Mouse (Mus musculus) liver, adult 2 months (tissue): Measurements from ENCODE around the gene Olfr750. TPM values are rescaled to one million over a fixed set of nuclear protein-coding genes. Genes with fewer than 3 reads are reported as not detected.
A peak's percentile ranks its signal among the peaks of the same experiment; 100 is the strongest.

Experiments
- DNase-seq: peaks from one replicate; pipeline ENCODE4 v3.0.0-alpha.2; 2011; ENCODE audit warnings: low read depth, low spot score; ENCODE audit errors: extremely low read depth
- H3K27ac ChIP-seq: fragments of 200-500 bp; replicated peaks from 2 replicates; pipeline ENCODE4 v1.5.1; 2012; ENCODE audit warnings: low read depth, mild to moderate bottlenecking, control low read depth, inconsistent platforms, low read length; ENCODE audit not compliant: insufficient read depth
- H3K27me3 ChIP-seq: fragments of 200-500 bp; 2 replicates; pipeline ENCODE4 v1.6.1; 2012; ENCODE audit warnings: mild to moderate bottlenecking, moderate library complexity, low read length, inconsistent platforms; ENCODE audit not compliant: control insufficient read depth, insufficient read depth
- H3K36me3 ChIP-seq: fragments of 200-500 bp; 2 replicates; pipeline ENCODE4 v1.6.1; 2012; ENCODE audit warnings: low read length, inconsistent platforms; ENCODE audit not compliant: control insufficient read depth, insufficient read depth
- H3K4me1 ChIP-seq: fragments of 200-500 bp; 2 replicates; pipeline ENCODE4 v1.6.1; 2011; ENCODE audit warnings: low read length; ENCODE audit not compliant: control insufficient read depth, insufficient read depth
- H3K4me3 ChIP-seq: fragments of 200-500 bp; 2 replicates; pipeline ENCODE4 v1.5.1; 2011; ENCODE audit warnings: low read depth, mild to moderate bottlenecking, control low read depth, low read length, moderate library complexity; ENCODE audit not compliant: insufficient read depth
- H3K79me2 ChIP-seq: fragments of 200-500 bp; 2 replicates; pipeline ENCODE4 v1.6.1; 2012; ENCODE audit warnings: inconsistent platforms, mild to moderate bottlenecking, low read length, moderate library complexity; ENCODE audit not compliant: control insufficient read depth, insufficient read depth
- H3K9ac ChIP-seq: fragments of 200-500 bp; 2 replicates; pipeline ENCODE4 v1.6.1; 2012; ENCODE audit warnings: low read depth, mild to moderate bottlenecking, control low read depth, inconsistent platforms, low read length
- CTCF ChIP-seq: fragments of 200-500 bp; IDR thresholded peaks from 2 replicates; pipeline ENCODE4 v1.5.1; 2011; ENCODE audit warnings: low read depth, low read length, control low read depth
- POLR2A ChIP-seq: fragments of 200-500 bp; IDR thresholded peaks from 2 replicates; pipeline ENCODE4 v1.6.1; 2011; ENCODE audit warnings: low read length, control low read depth; ENCODE audit not compliant: insufficient read depth; ENCODE audit errors: extremely low read depth
- WGBS: fragments of 180-500 bp; shearing (Covaris S2); methylation state at CpG from one replicate; pipeline ENCODE4 v1.1.7; 2018; 5-methylcytosine and 5-hydroxymethylcytosine counted together
- polyA plus RNA-seq: library from polyadenylated mRNA; depleted of rRNA; stranded (reverse); fragments of >200 nt; gene quantifications from 2 replicates; pipeline ENCODE4 v1.2.3, GENCODE M21; 2012
- total RNA-seq: library from RNA; depleted of rRNA; stranded (reverse); fragments of >200 nt; gene quantifications from 2 replicates; pipeline ENCODE4 v1.2.3, GENCODE M21; 2014

The Olfr750 gene
- total and polyA plus RNA-seq, 2 experiments: not detected

DNA sequence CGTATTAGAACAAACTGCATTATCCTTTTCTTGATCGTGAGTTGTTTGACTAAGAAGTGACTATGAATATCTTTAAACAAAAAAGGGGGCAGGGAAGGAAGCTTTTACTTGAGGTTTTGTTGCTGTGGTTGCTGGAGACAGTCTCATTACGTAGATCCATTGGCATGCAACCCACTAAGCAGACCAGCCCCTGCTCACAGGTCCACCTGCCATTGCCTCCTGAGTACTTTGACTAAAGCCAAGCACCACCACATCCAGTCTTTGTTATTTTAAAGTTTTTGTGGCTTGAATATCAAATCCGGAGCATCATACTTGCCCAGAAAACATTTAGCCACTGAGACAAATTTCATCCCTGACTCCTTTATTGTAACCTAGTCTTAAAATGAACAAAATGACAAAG is 38.0 kb downstream of the Olfr750 start:
- Histone ChIP-seq H3K36me3 (no peaks in the 10 kb centered on the region), H3K4me1 (no peaks in the 10 kb centered on the region), H3K27me3 (no peaks in the 10 kb centered on the region), H3K9ac (no peak overlapping the region), H3K79me2 (no peaks in the 10 kb centered on the region), H3K4me3 (no peak overlapping the region), H3K27ac (no peak overlapping the region)
- WGBS: 89% methylated on average over 4 of the region's 4 CpGs
- TF ChIP-seq CTCF: no peak
- TF ChIP-seq POLR2A: no peak
- DNase-seq: no peak

- Histone ChIP-seq H3K27me3 (no peaks in the 10 kb centered on the region), H3K9ac (no peak overlapping the region), H3K27ac (no peak overlapping the region), H3K4me1 (no peaks in the 10 kb centered on the region), H3K79me2 (no peaks in the 10 kb centered on the region), H3K4me3 (no peak overlapping the region), H3K36me3 (no peaks in the 10 kb centered on the region)
- no peak for DNase-seq
- TF ChIP-seq POLR2A: no peak
- TF ChIP-seq CTCF: no peak
- WGBS: 65% methylated on average over 1 of the region's 1 CpGs
Measured at GRCm38 (mm10) chr14:51035206-51035605, 39.0 kb downstream of the Olfr750 start.

DNA sequence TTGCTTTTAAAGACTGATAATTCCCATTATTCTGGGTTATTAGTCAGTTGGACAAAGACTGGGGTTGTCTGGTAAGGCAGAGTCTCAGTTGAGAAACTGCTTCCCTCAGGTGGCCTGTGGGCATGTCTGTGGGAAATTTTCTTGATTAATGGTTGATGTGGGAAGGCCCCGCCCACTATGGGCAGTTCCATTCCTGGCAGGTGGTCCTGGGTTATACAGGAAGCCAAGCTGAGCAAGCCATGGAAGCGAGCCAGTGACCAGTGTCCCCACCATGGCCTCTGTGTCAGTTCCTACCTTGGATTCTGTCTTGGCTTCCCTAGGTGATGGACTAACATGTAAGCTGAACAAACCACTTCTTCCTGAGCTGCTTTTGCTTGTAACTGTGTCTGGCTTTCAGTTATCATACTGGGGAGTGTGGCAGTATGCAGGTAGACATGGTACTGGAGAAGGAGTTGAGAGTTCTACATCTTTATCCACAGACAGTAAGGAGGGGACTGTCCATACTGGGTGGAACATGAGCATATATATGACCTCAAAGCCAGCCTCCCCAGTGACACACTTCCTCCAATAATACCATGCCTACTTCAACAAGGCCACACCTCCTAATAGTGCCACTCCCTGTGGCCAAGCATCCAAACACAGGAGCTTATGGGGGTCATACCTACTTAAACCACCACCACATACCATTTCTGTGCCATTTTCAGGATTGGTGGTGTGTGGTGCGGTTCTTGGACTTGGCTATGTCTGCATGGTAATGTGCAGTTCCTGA is 46.7 kb downstream of the Olfr750 start:
- 76% methylated on average over 3 of the region's 3 CpGs for WGBS
- H3K36me3 ChIP-seq: no peaks in the 10 kb centered on the region
- no peak overlapping the region for H3K27ac ChIP-seq
- H3K79me2 ChIP-seq: no peaks in the 10 kb centered on the region
- H3K9ac ChIP-seq: no peak overlapping the region
- H3K4me3 ChIP-seq: no peak overlapping the region
- DNase-seq: no peak
- H3K4me1 ChIP-seq: no peaks in the 10 kb centered on the region
- TF ChIP-seq CTCF (no peak), POLR2A (no peak)
- no peaks in the 10 kb centered on the region for H3K27me3 ChIP-seq

DNA sequence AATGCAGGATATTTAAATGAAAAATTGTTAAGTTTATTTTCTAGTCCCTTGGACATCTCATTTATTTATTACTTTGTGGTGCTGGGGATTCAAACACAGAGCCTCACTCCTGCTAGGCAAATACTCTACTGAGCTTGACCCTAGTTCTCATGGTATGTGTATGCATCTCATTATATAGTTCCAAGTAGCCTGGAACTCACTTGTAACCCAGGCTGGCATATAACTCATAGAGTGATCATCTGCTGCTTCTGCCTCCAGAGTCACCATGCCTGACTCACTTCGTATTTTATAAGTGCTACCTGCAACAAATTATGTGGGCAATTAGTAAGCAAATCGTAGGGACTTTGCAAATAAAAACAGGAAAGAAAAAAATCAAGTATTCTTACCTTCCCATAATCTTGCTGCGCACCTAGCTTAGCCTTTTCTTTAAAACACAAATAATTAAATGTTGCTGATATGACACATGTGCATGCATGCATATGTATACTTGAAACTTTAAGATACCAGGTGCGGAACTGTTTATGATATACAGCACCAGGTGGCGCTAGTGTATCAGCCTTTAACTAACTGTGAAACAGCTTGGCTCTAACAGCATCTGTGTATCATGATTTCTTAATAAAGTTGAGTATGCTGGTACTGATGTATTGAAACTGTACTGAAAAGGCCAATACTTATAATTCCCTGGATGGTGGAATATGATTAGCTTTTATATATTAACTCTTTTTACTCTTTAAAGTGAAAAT is 47.7 kb downstream of the Olfr750 start:
- no peaks in the 10 kb centered on the region for H3K27me3 ChIP-seq
- 38% methylated on average over 5 of the region's 5 CpGs for WGBS
- no peak overlapping the region for H3K4me3 ChIP-seq
- TF ChIP-seq POLR2A (no peak), CTCF (peak; percentile 72)
- H3K27ac ChIP-seq: no peak overlapping the region
- peak; percentile 74 for DNase-seq
- H3K79me2 ChIP-seq: no peaks in the 10 kb centered on the region
- H3K9ac ChIP-seq: no peak overlapping the region
- H3K4me1 ChIP-seq: no peaks in the 10 kb centered on the region
- H3K36me3 ChIP-seq: no peaks in the 10 kb centered on the region

DNA sequence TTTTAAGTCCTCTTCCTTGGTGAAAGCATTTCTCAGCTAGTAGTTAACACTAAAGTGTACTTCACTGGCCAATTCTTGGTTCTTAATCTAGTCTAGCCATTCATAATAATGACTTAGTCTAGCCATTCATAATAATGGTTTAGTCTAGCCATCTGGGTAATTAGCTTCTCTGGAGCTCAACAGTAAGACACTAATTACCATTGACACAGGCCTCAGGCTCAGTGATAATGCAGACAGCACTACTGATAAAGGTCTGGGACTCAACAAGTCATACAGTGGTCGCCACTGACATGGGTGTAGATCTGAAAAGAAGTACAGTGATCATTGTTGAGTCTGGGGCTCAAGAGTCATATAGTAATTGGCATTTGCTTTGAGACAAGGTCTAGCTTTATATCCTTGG is 49.4 kb downstream of the Olfr750 start:
- H3K9ac ChIP-seq: no peak overlapping the region
- no peaks in the 10 kb centered on the region for H3K79me2 ChIP-seq
- 100% methylated on average over 1 of the region's 1 CpGs for WGBS
- no peaks in the 10 kb centered on the region for H3K4me1 ChIP-seq
- H3K4me3 ChIP-seq: no peak overlapping the region
- H3K27me3 ChIP-seq: no peaks in the 10 kb centered on the region
- no peak for DNase-seq
- H3K27ac ChIP-seq: no peak overlapping the region
- TF ChIP-seq POLR2A (no peak), CTCF (no peak)
- H3K36me3 ChIP-seq: no peaks in the 10 kb centered on the region

DNA sequence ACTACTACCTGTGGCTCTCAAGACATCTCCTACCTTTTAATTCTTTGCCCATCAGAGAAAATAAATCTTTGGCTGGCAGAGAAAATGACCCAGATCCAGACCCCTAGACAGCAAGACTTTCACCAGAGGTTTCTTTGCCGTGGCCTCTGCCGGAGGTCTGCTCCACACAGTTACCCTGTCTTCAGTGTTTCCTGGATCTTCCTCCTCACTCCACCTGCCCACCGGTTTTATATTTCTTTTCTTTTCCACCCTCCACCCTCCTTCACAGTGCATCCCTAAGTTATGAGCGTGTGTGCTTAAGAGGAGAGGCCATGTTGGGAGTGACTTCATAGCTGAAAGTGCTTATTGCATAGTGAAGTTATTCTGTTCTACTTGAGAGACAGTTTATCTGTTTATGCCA is 50.8 kb downstream of the Olfr750 start:
- TF ChIP-seq CTCF (no peak), POLR2A (no peak)
- no peak for DNase-seq
- Histone ChIP-seq H3K4me1 (no peaks in the 10 kb centered on the region), H3K9ac (no peak overlapping the region), H3K36me3 (no peaks in the 10 kb centered on the region), H3K27me3 (no peaks in the 10 kb centered on the region), H3K4me3 (no peak overlapping the region), H3K27ac (no peak overlapping the region), H3K79me2 (no peaks in the 10 kb centered on the region)
- WGBS: 84% methylated on average over 4 of the region's 4 CpGs
